Mouse (Mus musculus) cerebellum, postnatal 10 days (tissue): ENCODE measurements around the gene Cars2.
"Not testable (repeated sequence)": the region's sequence is repeated elsewhere in the genome, so short reads cannot be mapped to it uniquely, and the experiment has no call there.

Experiments
- DNase-seq, 2 experiments: peaks; one replicate each; pipeline ENCODE4 v3.0.0; 2021; ENCODE audit warnings: mixed read lengths in 2 of 2

Cars2 gene

GRCm38 (mm10) chr8:11550281-11550948 is at the start of gene Cars2:
TSS of gene Cars2 (minus strand) at chr8:11550783.
- peak; percentile 93 to 96 for DNase-seq

GRCm38 (mm10) chr8:11593222-11593884 is 42.8 kb upstream of the Cars2 start:
- DNase-seq, result no peak

GRCm38 (mm10) chr8:11592296-11592695 is 41.7 kb upstream of the Cars2 start:
- DNase-seq, result no peak

GRCm38 (mm10) chr8:11591837-11592236 is 41.3 kb upstream of the Cars2 start:
- no peak for DNase-seq

GRCm38 (mm10) chr8:11586374-11586745 is 35.8 kb upstream of the Cars2 start:
- DNase-seq, result no peak

GRCm38 (mm10) chr8:11585513-11586373 is 35.2 kb upstream of the Cars2 start:
- no peak for DNase-seq

GRCm38 (mm10) chr8:11575604-11576384 is 25.2 kb upstream of the Cars2 start:
- DNase-seq, result no peak

- no peak for DNase-seq
Observed at GRCm38 (mm10) chr8:11574911-11575603, 24.5 kb upstream of the Cars2 start.

- DNase-seq, result no peak
Observed at GRCm38 (mm10) chr8:11572428-11572827, 21.8 kb upstream of the Cars2 start.

- DNase-seq, result no peak
Observed at GRCm38 (mm10) chr8:11571950-11572349, 21.4 kb upstream of the Cars2 start.

GRCm38 (mm10) chr8:11570742-11571141 is 20.2 kb upstream of the Cars2 start:
- DNase-seq, result no peak

GRCm38 (mm10) chr8:11569260-11570097 is 18.9 kb upstream of the Cars2 start:
- DNase-seq, result no peak

- not testable (repeated sequence) for DNase-seq
Observed at GRCm38 (mm10) chr8:11568193-11568592, 17.6 kb upstream of the Cars2 start.

- DNase-seq, result no peak
Observed at GRCm38 (mm10) chr8:11564721-11565120, 14.1 kb upstream of the Cars2 start.

- no peak for DNase-seq
Observed at GRCm38 (mm10) chr8:11564236-11564635, 13.7 kb upstream of the Cars2 start.

- no peak for DNase-seq
Observed at GRCm38 (mm10) chr8:11560220-11560619, 9.6 kb upstream of the Cars2 start.

GRCm38 (mm10) chr8:11559511-11559910 is 8.9 kb upstream of the Cars2 start:
- no peak for DNase-seq

GRCm38 (mm10) chr8:11557768-11558629 is 7.4 kb upstream of the Cars2 start:
- DNase-seq, result peak; percentile 98 to 99

GRCm38 (mm10) chr8:11557424-11557767 is 6.8 kb upstream of the Cars2 start:
- peak; percentile 69 to 72 for DNase-seq
